Mouse (Mus musculus): ENCODE data around the gene Aldh1l1.

Gene Aldh1l1

DNA sequence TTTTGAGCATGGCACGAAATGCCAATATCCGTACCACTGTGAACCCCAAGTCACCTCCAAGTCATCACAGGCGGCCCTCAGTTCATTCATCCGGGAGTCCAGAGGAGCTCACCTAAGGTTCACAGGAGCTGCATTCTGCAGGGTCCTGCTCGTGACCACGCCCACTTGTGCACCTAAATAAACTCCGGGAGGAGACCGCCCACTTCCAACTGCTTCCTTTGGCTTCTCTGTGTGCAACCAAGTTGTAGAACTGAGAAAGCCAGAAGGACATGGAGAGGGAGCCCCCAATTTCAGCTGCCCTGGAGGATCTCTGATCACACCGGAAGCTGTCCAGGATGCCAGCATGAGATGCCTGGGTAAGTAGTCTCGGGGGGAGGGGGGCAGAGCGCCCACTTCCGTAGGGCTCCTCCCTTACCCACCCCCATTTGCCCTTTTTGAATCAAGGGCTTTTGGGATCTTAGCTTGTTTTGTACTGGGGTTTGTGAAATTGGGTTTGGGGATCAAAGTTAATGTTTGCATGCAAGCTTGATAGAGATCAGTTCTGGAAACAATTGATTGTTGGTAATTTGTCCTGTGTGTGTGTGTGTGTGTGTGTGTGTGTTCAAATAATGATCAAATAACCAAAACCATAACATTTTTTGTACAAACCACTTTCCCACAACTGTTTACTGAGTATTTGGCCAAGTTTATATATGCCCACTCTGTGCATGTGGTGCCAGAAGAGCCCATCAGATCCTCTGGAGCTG, at the start of gene Aldh1l1:
Gene Aldh1l1 (plus strand): TSS at position 252 of the 746 bp plus-strand sequence.
- peak; percentile 76 for DNase-seq (ENCODE audit: low read depth, low spot score)

DNA sequence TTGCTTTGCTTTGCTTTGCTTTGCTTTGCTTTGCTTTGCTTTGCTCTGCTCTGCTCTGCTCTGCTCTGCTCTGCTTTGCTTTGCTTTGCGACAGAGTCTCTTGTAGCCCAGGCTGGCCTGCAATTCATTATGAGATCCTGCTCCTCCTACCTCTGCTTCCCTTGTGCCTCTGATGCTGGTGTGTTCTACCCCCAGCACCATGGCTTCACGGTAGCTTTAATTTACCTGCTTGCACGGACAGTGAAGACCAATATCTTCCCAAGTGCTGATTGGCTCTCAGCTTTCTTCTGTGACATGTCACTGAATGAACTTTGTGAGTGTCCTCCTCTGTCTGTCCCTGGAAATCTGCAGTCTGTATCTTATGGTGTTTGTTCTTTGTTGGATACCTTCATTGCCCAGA, 49.2 kb upstream of the Aldh1l1 start:
- peak; percentile 64 for DNase-seq (ENCODE audit: low read depth, low spot score)

DNA sequence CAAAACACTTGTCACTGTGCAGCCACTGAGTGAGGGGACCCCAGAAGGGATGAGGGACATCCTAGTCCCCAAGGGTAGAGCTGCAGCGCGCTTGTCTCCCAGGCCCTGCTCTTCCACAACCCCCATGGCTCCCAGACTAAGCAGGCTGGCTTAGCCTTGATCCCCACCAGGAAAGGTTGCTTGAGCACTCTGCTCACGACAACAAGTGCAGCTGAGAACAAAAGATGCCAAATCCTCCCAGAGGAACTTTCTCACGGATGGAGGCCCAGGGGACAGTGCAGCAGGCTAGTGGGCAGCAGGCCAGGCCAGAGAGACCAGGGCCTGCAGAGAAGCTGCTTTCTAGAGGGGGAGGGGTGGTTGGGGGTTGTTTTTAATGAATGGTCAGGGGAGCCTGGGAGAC, 39.3 kb upstream of the Aldh1l1 start:
- DNase-seq (ENCODE audit: low read depth, low spot score) = no peak

DNA sequence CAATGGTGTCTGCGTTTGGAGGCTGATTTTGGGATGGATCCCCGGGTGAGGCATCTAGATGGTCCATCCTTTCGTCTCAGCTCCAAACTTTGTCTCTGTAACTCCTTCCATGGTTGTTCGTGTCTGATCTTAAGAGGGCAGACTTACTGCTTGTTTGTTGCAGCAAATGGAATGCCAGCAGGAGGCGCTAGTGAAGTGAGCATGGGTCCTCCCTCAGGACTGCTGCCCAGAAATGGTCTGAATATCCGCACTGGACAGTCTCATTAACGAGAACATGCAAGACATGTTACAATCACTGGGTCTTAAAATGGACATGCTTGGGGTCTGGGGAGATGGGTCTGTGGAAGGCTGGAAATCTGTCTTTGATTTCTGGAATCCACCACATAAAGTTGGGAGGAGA, 36.0 kb upstream of the Aldh1l1 start:
- DNase-seq (ENCODE audit: low read depth, low spot score) = peak; percentile 87

DNA sequence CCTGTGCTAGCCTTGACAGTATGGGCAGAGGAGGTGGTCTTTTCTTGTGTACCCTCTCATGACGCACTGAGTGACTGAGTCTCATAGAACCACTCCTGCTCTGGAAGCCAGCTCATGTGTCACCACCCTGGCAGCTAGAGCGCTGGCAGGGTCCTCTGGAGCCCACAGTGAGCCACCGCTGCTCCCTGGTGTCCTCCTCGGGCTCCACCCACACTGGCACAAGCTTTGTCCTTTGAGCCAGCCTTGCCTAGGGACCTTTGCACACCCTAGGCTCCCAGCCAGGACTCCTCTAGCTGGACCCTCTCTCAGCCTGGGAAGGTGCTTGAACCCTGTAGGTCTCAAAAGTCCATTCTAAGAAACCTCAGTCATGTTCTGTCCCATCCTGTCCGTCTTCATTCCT, 35.5 kb upstream of the Aldh1l1 start:
- DNase-seq (ENCODE audit: low read depth, low spot score) = no peak

DNA sequence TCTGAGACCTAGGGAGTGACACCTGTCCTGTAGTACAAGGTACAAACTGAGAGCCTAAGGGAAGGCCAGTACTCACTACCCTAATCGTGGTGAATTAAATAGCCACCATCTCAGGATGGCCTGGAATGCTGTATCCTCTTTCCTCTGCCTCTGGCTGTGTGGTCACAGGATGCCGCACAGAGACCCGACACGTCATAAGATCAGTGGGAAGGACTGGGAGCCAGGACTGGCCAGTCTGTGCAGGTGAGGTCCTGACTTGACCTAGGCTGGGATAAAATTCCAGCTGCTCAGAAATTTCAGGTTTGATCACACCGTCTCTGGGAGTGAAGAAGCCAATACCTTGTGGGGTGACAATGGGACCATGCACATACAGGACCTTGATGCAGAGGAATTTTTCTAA, 34.7 kb upstream of the Aldh1l1 start:
- no peak for DNase-seq (ENCODE audit: low read depth, low spot score)

DNA sequence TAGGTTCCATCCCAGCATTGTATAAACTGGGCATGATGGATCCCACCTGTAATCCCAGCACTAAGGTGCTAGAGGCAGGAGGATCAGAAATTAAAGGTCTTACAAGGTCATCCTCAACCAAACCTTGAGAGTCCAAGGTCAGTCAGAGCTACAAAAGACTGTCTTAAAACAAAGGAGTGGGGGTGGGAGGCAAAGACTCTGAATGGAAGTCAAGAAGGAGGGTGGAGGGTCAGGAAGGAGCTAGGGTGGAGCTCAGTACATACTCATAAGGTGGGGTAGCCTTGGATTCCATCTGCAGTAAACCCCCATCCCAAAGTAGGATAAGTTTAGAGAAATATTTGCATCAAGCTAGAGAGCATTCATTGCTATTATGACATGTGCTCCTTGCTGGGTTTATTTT, 33.6 kb upstream of the Aldh1l1 start:
- peak; percentile 96 for DNase-seq (ENCODE audit: low read depth, low spot score)

DNA sequence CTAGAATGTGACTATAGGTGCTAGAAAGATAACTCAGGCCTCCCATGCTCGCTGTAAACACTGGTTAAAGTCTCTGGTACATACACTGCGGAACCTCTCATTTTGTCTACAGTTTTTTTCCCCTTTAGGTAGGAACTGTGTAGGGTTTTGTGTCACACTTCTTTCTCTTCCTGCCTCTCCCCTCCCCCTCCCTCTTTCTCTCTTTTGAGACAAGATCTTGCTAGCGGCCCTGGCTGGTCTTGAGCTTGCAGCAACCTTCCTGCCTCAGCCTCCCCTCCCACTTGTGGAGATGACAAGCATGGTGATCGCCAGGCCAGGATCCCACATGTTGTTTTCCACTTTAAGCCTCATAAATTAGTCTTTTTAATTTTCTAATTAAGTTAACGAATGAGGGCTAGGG, 32.5 kb upstream of the Aldh1l1 start:
- peak; percentile 77 for DNase-seq (ENCODE audit: low read depth, low spot score)

DNA sequence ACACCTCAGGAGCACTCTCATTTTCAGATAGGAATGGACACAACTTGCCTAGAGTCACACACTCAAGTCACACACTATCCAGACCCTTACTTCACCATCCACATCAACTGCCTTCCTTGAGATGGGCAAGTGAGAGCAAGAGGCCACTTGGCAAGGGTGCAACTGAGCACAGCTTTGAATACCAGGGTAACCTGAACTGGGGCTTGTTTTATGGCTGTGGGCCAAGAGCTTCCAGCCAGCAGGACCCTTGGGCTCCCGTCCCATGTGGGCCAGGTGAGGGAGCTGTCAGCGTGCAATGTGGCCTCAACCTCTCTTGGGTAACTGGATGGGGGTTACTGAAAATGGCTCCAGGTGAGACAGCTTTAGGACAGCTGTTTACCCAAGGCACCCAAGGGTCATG, 28.8 kb upstream of the Aldh1l1 start:
- DNase-seq (ENCODE audit: low read depth, low spot score) = no peak

DNA sequence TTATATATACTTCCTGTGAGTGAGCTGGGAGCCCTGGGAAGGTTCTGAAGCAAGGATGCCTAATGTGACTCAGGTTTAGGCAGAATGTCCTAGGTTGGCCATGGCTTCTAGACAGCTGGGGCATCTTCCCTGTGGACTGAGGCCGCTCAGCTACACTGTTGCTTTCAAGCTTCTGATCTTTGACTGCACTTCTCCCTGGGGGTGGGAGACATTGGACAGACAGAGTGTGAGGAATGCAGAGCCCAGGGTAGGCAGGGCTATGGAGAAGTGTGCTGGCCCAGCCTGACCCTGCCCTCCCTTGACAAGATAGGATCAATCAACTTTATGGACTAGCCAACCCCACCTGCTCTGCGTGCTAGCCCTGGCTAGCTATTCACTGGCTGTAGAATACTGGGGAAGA, 25.0 kb upstream of the Aldh1l1 start:
- no peak for DNase-seq (ENCODE audit: low read depth, low spot score)

DNA sequence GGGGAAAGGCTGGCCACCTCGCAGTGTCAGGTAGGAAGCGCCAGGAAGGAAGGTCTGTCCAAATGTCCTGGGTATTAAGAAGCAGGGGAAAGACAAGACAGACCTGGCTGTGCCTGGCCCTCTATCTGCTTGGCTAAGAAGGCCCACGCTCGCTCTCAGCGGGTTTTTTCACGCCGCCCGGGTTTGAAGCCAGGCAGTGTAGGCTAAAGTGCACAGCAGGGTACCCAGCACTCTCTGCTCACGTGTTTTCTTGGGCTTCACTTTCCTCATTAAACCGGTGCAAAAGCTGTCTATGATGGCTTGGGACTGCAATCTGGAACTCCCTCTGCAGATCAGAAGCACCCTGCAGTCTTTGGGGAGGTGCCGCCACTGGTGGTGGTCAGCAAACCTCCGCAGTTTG, 24.5 kb upstream of the Aldh1l1 start:
- DNase-seq (ENCODE audit: low read depth, low spot score) = peak; percentile 45

DNA sequence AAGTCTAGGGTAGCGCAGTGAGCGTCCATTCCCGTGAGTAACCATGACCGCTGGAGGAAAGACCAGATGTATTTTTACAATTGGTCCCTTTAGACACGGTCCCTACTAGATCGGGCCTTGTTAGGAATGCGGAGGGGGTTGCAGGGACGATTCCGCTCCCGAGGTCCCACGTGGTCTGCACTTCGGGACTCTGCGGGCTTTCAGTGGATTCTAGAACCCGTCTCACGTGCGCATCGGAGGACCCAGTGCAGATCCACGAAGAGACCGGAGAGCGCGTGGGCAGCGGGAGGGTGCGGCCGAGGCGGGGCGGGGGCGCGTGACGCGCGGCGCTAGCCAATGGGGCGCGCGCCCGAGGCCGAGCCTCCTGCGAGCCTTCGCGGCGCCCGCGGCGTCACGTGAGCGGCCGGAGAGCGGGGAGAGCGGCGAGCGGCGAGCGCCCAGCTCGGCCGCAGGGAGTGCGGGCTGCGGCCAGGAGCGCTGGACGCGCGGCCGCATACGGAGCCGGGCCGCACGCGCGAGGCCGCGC, 24.0 kb upstream of the Aldh1l1 start, which contains the start of gene Klf15:
Gene Klf15 (plus strand): TSS at position 396 of the 526 bp plus-strand sequence.
- peak; percentile 56 for DNase-seq (ENCODE audit: low read depth, low spot score)

DNA sequence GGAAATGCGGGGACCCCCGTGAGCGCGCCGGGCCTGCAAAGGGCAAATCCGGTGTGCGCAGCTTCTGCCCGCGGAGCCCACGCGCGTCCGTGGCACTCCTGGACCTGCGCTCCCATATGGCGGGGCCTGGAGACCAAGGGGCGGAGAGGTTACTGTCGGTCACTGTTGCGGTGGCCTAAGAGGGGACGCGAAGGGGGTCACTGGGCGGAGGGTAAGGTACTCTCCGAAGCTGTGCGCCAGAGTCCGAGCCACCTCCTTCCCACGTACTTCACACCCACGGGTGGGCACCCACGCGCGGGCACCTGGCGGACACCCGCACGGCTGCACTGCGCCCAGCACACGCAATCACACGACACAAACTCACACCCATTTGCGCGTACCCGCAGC, 23.4 kb upstream of the Aldh1l1 start:
- DNase-seq (ENCODE audit: low read depth, low spot score) = no peak

DNA sequence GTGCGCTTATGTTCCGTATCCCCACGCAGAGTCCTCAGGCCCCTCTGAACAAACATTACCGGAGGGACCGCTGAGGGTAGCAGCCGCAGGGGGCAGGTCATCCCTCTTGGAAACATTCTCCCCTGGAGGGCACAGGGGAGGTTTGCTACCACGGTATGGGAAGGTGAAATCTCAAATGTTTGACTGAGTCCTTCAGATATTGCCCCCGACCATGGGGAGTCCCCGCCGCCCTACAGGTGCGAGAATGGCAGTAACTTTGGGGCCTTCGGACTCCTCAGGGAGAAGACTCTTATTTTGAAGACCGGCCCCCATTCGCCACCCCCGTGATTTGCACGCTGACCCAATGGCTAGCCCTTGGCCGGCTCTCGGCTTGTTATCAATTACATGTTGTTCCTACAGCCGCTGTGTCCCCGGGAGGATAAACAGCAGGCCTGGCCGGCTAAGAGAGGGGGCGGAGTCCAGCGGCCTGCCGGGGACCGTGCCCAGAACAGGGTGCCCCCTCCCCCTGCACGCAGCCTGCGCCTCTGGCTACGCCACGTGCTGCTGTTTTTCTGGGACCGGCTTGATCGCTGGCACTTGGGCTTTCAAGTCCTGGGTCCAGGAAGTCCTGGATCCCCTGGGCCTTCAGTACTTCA, 22.9 kb upstream of the Aldh1l1 start:
- peak; percentile 58 for DNase-seq (ENCODE audit: low read depth, low spot score)

DNA sequence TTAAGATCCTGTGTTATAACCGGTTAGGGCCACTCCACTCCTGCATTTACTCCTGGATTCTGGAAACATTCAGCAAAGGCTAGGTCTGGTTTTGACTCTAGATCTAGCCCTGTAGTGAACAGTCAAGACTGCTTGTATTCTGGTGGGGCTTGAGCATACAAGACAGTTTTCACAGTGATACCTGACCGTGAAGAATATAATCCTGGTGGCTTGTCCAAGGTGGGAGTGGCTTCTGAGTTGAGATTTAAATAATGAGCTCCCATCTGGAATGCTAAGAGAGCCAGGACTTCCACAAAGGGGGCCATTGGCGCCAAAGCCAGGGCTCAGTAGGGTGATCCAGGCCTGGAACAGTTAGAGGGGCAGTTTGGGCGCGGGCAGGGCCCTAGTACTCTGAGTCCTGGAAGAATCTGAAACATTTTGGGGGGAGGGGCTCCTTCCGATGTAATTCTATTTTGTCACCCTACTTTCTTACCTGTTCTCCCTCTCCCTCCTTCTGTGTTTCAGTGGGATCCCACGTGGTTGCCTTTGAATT, 22.3 kb upstream of the Aldh1l1 start:
- DNase-seq (ENCODE audit: low read depth, low spot score) = no peak

DNA sequence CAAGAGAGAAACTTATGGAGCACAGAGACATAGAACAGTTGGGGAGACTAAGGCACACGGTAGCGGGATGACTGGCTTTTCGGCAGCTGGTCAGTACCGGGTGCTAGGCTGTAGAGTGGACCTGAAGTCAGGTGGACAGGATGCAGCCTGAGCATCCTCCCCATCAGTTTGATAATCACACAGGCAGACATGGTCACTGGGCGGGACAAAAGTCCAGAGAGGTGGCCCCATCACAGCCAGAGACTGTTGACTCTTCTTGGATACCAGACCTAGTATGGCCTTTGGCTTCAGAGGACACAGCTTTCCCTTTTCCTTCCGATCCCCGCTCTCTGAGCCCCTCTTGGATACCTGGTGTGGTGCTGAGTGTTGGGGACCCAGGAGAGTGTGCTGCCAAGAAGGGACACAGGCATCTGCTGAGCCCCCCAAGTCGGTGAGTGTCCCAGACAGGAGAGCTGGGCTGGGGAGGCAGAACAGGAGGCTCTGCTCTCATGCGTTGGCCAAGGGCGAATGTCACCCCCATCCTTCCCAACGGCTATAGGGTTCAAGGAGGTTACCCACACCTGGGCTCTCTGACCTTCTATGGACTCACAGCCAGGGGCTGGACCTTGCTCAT, 21.1 kb upstream of the Aldh1l1 start:
- DNase-seq (ENCODE audit: low read depth, low spot score) = no peak

DNA sequence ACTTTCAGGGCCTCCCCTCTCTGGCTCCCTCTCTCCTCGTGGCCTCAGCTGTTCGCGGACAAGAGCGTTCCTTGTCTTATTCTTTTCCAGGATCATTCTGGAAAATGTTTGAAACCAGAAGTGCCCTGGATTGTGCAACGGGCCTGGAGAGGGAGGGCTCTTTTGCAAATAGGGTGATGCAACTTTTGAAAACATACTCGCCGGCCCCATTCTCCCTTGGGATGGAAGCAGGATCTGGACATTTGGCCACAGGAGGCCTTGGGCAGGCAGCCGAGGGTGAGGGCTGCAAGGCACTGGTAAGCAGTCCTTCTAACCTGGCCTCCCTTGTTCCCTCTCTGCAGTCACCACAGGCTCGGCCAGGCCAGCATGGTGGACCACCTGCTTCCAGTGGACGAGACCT, 20.1 kb upstream of the Aldh1l1 start:
- no peak for DNase-seq (ENCODE audit: low read depth, low spot score)

DNA sequence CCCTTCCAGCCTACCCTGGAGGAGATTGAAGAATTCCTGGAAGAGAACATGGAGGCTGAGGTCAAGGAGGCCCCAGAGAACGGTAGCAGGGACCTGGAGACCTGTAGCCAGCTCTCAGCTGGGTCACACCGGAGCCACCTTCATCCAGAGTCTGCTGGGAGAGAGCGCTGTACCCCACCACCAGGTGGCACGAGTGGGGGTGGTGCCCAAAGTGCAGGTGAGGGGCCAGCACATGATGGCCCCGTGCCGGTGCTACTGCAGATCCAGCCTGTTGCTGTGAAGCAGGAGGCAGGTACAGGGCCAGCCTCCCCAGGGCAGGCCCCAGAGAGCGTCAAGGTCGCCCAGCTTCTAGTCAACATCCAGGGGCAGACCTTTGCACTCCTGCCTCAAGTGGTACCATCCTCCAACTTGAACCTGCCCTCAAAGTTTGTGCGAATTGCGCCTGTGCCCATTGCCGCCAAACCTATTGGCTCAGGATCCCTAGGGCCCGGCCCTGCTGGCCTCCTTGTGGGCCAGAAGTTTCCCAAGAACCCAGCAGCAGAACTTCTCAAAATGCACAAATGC, 19.3 kb upstream of the Aldh1l1 start:
- DNase-seq (ENCODE audit: low read depth, low spot score) = no peak

DNA sequence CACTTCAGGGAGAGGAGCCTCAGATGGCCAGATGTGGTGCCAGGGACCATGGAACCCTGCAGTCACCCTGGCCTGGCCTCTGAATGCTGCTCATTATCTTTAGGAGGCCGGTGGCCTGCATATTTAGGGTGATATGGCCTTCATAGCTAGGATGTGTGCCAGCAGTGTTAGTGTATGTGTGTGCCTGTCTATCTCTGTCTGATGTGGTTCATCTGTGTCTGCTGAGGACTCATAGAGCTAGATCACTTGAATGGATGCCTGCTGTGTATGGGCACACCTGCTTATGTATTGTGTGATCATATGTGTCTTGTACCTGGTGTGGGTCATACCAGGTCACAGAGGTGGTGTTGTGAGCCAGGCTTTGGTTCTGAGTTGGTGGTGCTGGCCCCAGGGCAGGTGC, 18.0 kb upstream of the Aldh1l1 start:
- no peak for DNase-seq (ENCODE audit: low read depth, low spot score)

DNA sequence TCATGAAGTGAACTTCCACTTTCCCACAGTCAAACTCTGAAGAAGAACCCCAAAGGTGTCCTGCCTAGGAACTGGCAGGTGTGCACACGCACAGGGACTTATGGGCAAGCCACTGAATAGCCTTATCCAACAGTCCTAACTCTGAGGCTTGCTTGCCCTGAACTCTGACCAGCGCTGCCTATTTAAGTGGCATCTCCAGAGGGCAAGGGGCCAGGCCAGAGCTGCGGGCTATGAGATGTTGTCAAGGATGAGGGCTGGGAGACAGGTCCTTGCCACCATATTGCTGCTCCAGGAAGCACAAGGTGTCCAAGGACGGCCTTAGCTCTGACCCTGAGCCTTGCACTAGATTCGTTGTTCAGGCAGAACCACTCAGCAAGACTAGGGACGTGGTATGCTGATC, 17.2 kb upstream of the Aldh1l1 start:
- no peak for DNase-seq (ENCODE audit: low read depth, low spot score)

DNA sequence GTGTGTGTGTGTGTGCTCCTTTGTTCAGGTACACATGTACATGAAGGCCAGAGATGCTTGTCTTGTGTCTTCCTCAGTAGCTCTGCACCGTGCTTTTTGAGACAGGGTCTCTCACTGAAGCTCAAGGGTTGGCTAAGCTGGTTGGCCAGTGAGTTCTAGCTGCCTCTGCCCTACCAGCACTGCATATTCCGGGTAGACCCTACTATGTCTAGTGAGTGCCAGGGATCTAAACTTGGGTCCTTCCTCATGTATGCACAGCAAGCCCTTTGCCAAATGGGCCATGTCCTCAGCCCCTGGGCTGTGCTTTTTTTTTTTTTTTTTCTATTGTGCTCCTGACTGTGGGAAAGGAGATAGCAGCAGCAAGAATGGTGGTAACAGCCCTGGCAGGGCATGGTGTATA, 16.0 kb upstream of the Aldh1l1 start:
- no peak for DNase-seq (ENCODE audit: low read depth, low spot score)

DNA sequence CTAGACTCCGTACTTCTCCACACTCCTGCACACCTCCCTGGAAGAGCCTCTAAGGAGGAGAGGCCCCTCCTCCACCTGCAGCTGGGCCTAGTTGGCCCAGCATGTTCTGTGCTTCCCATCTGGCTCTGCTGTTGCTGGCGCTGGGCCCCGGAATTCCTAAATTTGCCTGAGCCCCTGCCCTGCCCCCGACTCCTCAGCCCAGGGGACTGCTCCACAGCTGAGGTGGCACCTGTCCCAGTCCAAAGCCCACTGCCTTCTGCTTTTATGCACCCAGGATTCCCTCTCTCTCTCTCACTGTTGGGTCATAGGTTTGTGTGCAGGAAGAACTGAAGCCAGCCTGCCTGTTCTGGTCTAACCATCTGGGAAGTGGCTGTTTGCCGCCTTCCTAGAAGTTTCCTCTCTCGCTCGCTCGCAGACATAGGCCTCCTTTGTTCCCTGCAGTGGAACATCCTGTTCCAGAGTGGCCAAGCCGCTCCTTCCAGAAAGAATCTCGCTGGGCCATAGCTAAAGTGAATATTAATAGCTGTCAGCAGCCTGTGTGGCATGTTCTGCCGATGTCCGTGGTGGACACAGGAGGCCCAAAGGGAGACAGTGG, 15.2 kb upstream of the Aldh1l1 start:
- no peak for DNase-seq (ENCODE audit: low read depth, low spot score)

Data from ES-CJ7 (cell line).